Mouse (Mus musculus) ZHBTc4 (cell line): ENCODE data around the gene Zfp821.
A peak's percentile ranks its signal among the peaks of the same experiment; 100 is the strongest.

Experiments
- DNase-seq: peaks from one replicate; pipeline ENCODE4 v3.0.0-alpha.2; 2011; ENCODE audit warnings: low read depth, low spot score

Zfp821 gene

DNA sequence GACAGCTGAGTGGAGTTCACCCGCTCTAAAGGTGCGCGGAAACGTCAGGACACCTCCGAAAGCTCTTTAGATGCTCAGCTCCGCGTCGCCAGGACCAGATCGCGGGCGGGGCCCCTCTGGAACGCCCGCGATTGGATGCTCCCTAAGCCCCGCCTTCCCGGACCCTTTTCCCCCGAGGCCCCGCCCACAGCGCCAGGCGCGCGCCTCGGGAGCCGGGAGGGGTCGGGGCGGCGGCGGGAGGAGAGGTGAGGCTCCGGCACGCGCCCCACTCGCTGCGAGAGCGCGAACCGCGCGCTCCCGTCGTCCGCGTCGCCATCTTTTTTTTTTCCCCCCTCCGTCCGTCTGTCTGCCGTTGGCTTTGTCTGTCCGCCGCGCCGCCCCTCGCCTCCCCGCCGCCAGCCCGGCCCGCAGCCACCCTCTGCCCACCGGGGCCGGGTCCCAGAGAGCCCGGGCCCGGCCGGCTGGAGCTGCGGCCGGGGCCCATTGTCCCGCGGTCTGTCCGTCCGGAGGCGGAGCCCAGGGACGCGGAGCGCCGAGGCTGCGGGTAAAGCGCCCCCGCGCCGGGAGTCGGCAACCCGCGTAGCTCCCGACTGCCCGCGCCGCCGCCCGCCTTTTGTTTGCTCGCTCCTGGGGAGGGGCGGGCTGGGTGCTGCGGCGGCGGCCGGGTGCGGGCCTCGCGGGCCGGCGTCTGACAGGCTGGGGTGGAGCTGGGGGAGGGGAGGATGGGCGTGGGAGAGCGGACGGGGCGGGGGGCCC is at the start of gene Zfp821:
TSS of gene Zfp821 (plus strand) at position 227 of the 756 bp plus-strand sequence.
- DNase-seq, result peak; percentile 98

DNA sequence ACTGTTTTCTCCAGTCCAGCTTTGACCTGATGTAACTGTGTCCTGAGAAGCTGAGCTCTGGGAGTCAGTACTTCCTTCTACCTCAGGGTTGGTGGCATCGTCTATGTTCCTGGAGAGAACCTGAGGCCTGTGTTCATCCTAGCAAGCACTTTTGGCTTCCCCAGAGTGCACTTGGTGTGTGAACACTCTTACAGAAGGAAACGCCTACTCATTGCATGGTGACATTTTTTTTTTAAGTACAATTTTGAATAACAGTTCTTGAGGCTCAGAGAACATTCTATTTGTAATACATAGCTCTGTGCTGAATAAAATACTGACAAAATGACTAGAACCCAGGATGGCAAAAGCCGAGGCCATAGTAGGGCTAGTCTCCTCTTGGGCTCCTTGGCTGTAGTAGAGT is 48.5 kb upstream of the Zfp821 start:
- no peak for DNase-seq

- DNase-seq, result no peak
Measured at GRCm38 (mm10) chr8:109662328-109662727, 43.0 kb upstream of the Zfp821 start.

DNA sequence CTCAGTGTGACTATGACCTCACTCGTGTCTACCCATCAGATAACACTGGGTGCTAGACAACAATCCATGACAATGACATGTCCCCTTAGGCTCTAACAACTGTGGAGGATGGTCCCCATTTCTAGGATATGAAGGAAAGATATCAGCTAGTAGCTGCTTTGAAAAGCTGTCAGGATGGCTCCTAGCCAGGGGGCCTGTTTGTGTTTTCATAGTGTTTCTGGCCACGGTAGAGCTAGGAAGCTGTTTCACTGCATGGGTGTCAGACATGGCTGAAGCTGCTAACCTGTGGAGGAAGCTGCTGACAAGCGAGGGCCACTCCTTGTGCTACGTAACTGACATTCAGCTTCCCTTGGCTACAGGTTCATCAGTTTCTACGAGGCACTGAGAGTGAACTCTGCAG is 38.7 kb upstream of the Zfp821 start:
- no peak for DNase-seq

GRCm38 (mm10) chr8:109672656-109673055 is 32.7 kb upstream of the Zfp821 start:
- DNase-seq, result no peak

DNA sequence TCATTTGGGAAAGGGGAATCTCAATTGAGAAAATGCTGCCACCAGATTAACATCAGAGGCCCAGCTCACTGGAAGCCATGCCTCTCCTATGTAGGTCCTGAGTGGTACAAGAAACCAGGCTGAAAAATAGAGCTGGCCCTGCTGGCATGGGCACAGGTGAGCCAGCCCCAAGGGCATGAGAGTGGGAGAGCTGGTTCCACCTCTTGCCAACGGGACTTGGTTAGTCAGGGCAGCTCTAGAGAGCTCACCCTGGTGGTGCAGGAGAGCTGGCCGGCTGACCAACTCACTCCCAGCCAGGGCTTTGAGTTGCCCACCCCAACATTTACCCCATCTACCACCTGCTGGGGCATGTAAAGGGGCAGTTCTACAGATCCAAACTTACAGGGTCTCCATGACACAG is 31.8 kb upstream of the Zfp821 start:
- DNase-seq, result no peak

DNA sequence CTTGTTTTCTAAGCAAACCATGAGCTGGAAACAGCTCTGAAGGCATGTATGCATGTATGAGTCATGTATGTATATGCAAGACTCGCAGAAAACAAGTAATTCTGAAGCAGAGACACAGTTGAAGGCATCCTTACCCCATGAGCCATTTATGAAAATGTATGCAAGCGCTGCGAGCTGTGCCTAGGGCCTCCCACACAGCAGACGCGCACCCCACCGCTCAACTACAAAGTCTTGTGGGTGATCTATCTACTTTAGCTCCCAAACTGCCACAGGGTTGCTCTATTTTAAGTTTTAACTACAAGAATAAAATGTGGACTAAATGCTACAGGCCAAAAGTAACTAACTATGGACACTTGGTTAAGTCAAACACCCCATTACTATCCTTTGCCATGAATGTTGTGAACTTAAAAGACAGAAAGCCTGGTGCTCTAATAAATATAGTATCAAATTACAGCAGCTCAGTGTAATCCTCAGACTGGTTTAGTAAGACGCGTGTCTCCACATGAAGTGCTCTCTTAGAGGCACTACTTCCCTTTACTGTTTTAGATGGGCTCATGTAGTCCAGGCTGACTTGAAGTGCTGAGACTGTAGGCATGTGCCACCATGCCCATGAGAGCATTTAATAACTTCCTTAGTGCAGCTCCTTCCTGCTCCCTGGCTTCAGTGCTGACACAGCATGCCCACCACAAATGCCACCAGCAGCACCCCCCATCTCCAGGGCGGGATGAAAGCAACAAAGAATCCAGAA is 29.3 kb upstream of the Zfp821 start:
- no peak for DNase-seq

- no peak for DNase-seq
Measured at GRCm38 (mm10) chr8:109681535-109681934, 23.8 kb upstream of the Zfp821 start.

- no peak for DNase-seq
Measured at GRCm38 (mm10) chr8:109682120-109682519, 23.2 kb upstream of the Zfp821 start.

GRCm38 (mm10) chr8:109687248-109687647 is 18.1 kb upstream of the Zfp821 start:
- no peak for DNase-seq

DNA sequence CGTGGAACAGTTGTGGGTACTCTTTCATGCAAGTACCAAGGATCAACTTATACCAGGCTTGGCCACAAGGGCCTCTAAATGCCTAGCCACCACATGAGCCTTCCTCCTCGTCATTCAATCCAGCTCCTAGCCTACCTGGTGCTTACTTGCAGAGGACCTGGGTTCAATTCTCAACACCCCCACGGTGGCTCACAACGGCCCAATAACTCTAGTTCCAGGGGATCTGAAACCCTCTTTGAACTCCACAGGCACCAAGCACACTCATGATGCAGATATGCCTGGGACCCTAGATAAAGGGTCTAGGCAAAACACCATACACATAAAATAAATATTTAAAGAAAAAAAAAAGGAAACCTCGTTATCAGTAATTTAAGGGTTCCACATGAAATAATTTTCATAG is 13.6 kb upstream of the Zfp821 start:
- peak; percentile 74 for DNase-seq

- peak; percentile 86 for DNase-seq
Measured at GRCm38 (mm10) chr8:109692443-109693145, 12.8 kb upstream of the Zfp821 start.

- peak; percentile 100 for DNase-seq
Measured at GRCm38 (mm10) chr8:109693146-109693900, 12.0 kb upstream of the Zfp821 start, which contains the start of gene Ist1. Gene Ist1, minus strand, starts transcription at chr8:109693260.

DNA sequence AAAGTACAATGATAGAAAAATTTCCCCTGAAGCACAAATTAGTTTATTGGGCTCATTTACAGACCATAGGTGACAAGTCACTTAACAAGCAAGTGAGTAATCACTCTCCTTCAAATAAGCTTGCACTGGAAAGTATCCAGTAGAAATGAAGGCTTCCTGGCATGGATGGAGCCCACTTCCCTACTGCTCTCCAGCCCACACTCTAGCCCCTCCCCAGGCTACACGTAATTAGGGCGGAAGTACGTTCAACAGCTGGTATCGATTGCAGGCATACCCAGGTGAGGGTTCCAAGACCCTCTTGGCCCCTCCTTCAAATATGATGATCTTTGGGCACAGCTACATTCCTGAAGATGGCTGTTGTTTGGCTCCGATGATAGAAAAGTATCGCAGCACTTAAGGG is 11.2 kb upstream of the Zfp821 start:
- no peak for DNase-seq

DNA sequence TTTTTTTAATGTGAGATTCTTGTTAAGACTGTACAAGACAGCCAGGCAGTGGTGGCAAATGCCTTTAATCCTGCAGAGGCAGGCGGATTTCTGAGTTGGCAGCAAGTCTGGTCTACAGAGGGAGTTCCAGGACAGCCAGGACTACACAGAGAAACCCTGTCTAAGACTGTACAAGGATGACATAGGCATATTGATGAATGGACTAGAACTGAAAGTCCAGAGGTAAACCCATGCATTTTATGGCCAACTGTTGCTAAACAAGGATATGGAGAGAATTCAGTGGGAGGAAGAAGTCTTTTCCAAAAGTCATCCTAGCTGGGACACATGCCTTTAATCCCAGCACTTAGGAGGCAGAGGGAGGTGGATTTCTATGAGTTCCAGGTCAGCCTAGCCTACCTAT is 7.6 kb upstream of the Zfp821 start:
- DNase-seq, result no peak

DNA sequence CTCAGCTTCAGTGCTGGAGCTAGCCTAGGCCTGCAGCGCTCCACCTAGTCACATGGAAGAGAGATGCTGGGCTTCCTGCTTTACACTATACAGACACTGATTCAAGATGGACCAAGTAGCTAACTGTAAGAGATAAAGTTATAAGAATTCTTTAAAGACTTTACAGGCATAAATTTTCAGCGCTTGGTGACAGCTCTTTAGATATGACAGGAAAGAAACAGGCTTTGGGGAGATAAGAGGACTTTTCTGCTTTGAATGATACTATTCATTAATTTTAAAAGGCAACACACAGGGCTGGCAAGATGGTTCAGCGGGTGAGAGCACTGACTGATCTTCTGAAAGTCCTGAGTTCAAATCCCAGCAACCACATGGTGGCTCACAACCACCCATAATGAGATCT is 6.9 kb upstream of the Zfp821 start:
- no peak for DNase-seq

DNA sequence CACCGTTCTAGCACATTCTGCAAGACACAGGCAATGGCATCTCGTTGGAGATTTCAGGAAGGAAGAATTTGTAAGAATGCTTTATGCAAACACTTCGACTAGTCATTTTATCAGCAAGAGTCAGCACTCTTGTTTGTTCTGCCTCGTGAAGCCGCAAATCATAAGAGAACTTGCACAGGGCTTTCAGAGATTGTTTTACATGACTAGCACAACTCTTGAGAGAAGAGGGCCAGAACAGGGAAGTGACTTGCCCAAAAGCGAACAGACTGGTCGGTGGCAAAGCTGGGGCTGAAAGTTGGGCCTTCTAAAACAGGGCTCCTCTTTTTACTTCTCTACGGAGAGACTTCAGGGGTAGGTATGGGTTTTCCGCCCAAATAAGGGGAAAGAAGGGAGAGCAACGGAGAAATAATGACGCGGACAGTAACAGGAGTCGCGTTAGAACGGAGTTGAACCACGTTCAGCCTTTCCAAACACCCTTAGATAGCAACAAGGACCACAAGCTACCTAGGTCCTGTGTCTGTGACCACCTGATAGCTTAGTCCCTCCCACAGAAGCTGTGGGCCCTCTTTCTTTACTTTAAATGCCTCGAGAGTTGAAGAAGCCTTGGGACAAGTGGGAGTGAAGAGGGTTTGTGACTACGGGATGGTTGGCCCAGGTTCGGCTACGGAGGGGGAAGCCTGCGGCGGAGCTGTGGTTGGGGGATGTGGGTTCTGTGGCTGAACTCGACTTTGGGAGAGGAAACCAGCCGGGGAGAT is 604 bp upstream of the Zfp821 start:
- DNase-seq, result no peak

DNA sequence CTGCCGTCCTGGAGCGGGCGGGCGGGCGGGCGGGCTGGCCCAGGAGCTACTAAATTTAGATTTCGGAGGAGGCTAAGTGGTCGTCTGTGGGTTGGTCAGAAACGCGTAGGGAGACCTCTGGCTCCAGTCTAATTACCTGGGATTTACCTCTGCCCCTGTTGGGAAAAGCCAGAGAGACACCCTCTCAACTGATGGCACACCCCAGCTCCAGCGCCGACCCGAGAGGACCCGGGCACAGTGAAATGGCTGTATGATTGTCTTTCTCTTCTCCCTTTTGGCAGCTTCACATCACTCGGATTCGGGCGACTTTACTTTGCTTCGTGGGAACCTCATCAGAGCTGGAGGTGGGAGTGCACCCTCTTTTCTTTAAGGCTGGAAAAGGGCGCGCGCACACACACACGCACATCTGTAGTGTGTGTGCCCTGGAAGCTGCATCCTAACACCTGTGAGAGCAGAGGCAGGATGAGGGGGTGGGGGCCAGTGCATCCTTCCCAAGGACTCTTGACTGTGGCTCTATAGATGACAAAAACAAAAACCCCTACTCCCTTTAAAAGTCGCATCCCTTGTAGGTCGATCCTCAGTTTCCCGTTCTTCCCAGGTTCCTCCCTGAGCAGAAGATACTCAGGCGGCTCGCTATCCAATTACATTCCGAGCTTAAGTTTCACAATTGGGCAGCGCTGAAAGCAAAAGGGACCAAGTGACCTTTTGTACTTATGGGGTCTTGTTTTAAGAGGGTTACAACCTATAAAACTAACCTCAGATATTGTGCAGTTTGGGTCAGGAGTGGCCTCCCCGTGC is 929 bp downstream of the Zfp821 start:
- DNase-seq, result no peak

- DNase-seq, result peak; percentile 87
Measured at GRCm38 (mm10) chr8:109706874-109707237, 1.5 kb downstream of the Zfp821 start.

DNA sequence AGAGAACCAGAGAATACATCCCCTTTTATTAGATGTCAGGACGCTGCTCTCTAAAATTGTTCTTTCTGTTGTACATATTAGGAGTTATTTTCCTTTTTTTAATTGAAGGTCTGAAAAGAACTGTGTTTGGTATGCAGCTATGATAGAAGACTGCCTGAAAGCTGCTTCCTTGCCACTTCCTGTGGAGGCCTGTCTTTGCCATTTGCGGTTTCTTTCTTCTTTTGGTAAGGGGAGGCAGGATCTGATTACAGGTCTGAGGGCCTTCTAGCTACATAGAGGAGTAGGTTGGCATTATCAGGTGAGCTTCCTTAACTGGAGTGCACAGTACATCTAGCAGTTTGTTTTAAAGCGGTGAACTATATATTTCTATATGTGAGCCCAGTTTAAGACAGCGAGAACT is 2.6 kb downstream of the Zfp821 start:
- DNase-seq, result no peak
